Comparison of ENCODE assay signal across 25 mouse cellular contexts in the genomic region with DNA sequence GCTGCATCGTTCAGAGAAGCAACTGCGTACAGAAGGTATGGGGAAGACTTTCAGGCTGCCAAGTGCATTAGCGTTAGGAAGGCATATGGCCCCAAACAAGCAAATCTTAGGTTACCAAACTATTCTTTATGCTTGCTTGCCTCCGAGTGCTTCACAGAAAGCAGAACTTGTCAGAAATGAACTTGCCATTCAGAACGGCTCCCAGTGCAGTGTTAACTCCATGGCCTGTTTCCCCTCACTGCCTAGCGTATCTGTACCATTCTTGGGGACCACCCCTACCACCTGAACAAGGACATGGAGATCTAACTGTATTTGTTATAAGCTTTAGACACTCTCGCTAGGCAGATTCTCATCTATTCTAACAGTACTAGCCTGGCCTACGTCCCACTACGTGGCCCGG.
"Had no signal": no experiment of that assay in that cellular context is flagged by ENCODE, and none has a peak within 500 bp of the region (broad histone marks: within the 10 kb centered on the region; RNA-seq: fewer than 3 reads in every experiment).

No protein-coding gene starts in this region.

- H3K4me3 ChIP-seq: embryonic facial prominence, embryonic 10.5 days; embryonic facial prominence, embryonic 12.5 days; embryonic facial prominence, embryonic 13.5 days; embryonic facial prominence, embryonic 15.5 days; erythroblast, embryonic 14.5 days; forebrain, embryonic 10.5 days; forebrain, embryonic 12.5 days; forebrain, embryonic 13.5 days; forebrain, embryonic 15.5 days; gastrocnemius, adult 2 months; heart, adult 2 months had no signal

- H3K27me3 ChIP-seq: embryonic facial prominence, embryonic 12.5 days; embryonic facial prominence, embryonic 13.5 days; embryonic facial prominence, embryonic 15.5 days; forebrain, embryonic 12.5 days; forebrain, embryonic 13.5 days; forebrain, embryonic 15.5 days had no signal

- H3K4me1 ChIP-seq: embryonic facial prominence, embryonic 12.5 days; embryonic facial prominence, embryonic 13.5 days; embryonic facial prominence, embryonic 15.5 days; forebrain, embryonic 12.5 days; forebrain, embryonic 13.5 days; forebrain, embryonic 15.5 days had no signal

- H3K9ac ChIP-seq: embryonic facial prominence, embryonic 12.5 days; embryonic facial prominence, embryonic 13.5 days; embryonic facial prominence, embryonic 15.5 days; forebrain, embryonic 12.5 days; forebrain, embryonic 13.5 days; forebrain, embryonic 15.5 days; forebrain, postnatal 0 days had no signal

- H3K9me3 ChIP-seq: embryonic facial prominence, embryonic 10.5 days; embryonic facial prominence, embryonic 12.5 days; embryonic facial prominence, embryonic 15.5 days; forebrain, embryonic 10.5 days; forebrain, embryonic 15.5 days had no signal

- DNase-seq: cerebellum, adult 9-10 months; cerebellum, adult 9-11 months; cerebellum, postnatal 25 days; cerebellum, postnatal 36 days; embryo, embryonic 11 days; forebrain, postnatal 0 days; gastrocnemius, adult 2 months; gastrocnemius, postnatal 10 days; gastrocnemius, postnatal 14 days; gastrocnemius, postnatal 25 days; gastrocnemius, postnatal 36 days; heart, adult 11 months; heart, adult 18-20 months; heart, adult 2 months had no signal

- H3K4me2 ChIP-seq: embryonic facial prominence, embryonic 12.5 days; embryonic facial prominence, embryonic 13.5 days; embryonic facial prominence, embryonic 15.5 days; forebrain, embryonic 12.5 days; forebrain, embryonic 13.5 days; forebrain, embryonic 15.5 days had no signal

- H3K27ac ChIP-seq: embryonic facial prominence, embryonic 10.5 days; embryonic facial prominence, embryonic 12.5 days; embryonic facial prominence, embryonic 13.5 days; embryonic facial prominence, embryonic 15.5 days; forebrain, embryonic 10.5 days; forebrain, embryonic 12.5 days; forebrain, embryonic 13.5 days; forebrain, embryonic 15.5 days; gastrocnemius, adult 2 months; heart, adult 2 months had no signal

- H3K36me3 ChIP-seq: embryonic facial prominence, embryonic 10.5 days; embryonic facial prominence, embryonic 12.5 days; embryonic facial prominence, embryonic 13.5 days; embryonic facial prominence, embryonic 15.5 days; forebrain, embryonic 10.5 days; forebrain, embryonic 12.5 days; forebrain, embryonic 15.5 days had no signal

- ATAC-seq: forebrain, embryonic 13.5 days; forebrain, embryonic 14.5 days; forebrain, embryonic 15.5 days; forebrain, embryonic 16.5 days; forebrain, postnatal 0 days had no signal
